Mouse (Mus musculus): ENCODE results near the gene Srd5a3.

- no peak for TF ChIP-seq CTCF (IDR thresholded peaks at IDR 0.05; ENCODE audit: control insufficient read depth, insufficient read depth, insufficient replicate concordance, low read depth, low read length)
- no peak for TF ChIP-seq POLR2A (IDR thresholded peaks at IDR 0.05; ENCODE audit: control insufficient read depth, low read depth, low read length)
Observed at GRCm38 (mm10) chr5:76115436-76116041, 24.5 kb upstream of the Srd5a3 start.

All from testis, adult 2 months (tissue).